Mouse (Mus musculus) sigmoid colon, adult 10 weeks (tissue): ENCODE data around the gene Ifitm1. TPM values are rescaled to one million over a fixed set of nuclear protein-coding genes. Genes with fewer than 3 reads are reported as not detected.

Experiments used
- polyA plus RNA-seq: library from polyadenylated mRNA; stranded (reverse); fragments of 350-450 nt; fragmentation: Illumina TruSeq; extraction: RNeasy Lipid Tissue Mini Kit (QIAGEN cat#74804); gene quantifications from one replicate; pipeline ENCODE4 v1.2.3, GENCODE M21; 2014; ENCODE audit warnings: low read depth, low replicate concordance

Gene Ifitm1
- polyA plus RNA-seq, result 9.0 TPM

DNA sequence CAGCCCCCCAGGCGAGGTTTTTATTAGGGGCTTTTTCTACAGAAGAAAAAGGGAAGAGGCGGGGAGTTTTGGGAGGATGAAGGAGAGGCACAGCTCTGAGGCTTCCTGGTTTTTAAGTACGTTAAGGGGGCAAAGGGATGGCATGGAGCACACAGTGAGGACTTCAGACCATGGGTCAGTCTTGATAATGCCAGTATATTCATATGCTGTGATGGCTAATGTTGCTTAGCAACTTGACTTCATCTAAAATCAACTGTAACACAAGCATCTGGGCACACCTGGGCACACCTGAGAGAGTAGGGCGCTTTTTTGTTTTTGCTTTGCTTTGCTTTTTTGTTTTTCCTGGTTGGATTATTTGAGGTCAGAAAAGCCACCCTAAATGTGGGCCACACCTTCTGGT is at the start of gene Ifitm1:
TSS of gene Ifitm1 (plus strand) at position 301 of the 400 bp plus-strand sequence.

DNA sequence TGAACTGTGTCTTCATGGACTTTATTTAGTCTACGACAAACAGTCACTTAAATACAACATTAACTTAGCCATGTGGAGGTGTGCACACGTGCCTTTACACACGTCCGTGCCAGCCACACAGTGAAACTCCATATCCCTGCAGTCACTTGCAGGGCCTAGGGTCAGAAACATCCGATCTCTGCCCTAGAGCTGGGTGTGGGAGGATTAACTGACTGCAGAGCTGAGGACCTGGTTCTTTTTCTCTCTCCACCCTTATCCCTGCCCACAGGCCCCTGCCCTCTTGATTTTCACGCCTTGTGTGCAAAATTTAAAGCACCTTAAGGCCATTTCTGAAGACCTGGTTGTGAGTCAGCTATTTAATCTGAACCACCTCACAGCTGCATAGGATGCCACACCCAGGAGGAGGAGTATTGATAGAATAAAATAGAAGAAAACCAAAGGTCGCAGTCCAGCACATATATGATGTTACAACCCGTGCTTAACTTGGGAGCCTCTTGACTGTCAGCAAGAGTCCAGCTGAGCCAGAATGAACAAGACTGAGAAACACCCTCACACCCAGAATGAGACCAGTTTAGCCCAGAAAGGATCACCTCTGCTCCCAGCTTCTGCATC is 46.5 kb upstream of the Ifitm1 start, which contains the start of gene Nlrp6:
TSS of gene Nlrp6 (plus strand) at position 485 of the 612 bp plus-strand sequence.

DNA sequence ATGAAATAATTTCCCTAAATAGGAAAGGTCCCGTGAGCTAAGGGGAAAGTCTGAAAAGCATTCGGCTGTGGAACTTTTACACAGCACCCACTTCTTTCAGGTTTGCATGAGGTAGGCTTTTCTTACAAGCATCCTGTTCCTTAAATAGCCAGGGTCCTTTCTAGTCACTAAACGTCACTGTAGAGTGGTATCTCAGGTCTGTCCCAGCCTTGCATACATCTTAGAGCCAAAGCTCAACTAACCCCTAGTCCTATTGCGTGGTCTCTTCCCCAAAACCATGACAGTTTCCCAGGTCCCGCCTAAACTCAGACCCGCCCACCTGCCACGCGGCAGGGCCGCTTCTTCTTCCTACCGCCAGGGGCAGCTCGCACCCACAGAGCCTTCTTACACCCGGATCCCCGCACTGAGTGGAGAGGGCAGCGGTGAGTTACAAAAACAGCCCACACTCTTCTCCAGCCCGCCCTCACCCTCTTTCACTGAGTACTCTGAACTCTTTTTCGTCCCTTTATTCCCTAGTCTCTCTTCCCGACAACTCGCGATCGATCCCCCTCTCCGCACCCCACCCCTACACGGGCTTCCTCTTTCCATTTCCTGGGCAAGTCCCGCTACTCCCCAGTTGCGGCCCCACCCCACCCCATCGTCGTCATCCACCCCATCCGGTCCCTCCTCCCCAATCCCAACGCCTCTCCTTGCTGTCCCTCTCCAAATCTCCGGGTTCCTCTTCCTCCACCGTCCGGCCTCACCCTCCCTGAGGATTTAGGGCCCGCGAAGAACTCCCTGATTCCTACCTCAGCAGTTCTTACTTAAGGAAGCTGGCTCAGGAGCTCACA is 25.6 kb upstream of the Ifitm1 start, which contains the start of gene Pgghg:
TSS of gene Pgghg (plus strand) at position 170 of the 830 bp plus-strand sequence.

DNA sequence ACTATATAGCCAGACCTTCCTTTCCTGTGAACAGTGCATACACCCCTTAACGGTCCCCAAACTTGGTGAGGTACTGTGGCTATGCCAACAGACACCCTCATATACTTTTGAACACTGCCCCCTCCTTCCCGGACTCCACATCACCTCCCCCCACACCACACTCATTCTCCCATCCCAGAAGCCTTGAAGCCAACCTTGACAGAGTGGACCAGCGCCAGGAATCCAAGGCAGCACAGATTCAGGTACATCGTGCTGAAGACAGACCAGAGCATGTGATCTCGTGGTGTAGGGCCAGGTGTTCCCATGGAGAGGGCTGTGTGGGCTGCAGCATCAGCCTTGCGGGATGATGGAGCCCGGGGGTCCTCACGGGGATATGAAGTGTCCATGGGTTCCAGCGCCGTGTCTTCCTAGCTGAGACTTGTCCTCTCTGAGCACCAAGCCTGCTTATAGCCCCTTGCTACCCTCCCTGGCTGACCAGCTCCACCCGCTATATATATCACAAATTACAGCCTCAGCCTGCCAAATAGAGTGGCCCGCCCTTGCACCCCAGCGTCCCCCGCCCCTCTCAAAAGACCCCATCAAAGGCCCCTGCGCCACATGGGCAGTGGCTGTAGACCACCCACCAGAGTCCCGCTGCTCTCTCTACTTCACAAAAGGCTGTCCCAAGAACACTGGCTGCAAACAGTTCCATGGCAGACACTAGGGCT is 17.0 kb upstream of the Ifitm1 start, which contains the start of gene Ifitm5:
TSS of gene Ifitm5 (minus strand) at position 468 of the 707 bp plus-strand sequence.

DNA sequence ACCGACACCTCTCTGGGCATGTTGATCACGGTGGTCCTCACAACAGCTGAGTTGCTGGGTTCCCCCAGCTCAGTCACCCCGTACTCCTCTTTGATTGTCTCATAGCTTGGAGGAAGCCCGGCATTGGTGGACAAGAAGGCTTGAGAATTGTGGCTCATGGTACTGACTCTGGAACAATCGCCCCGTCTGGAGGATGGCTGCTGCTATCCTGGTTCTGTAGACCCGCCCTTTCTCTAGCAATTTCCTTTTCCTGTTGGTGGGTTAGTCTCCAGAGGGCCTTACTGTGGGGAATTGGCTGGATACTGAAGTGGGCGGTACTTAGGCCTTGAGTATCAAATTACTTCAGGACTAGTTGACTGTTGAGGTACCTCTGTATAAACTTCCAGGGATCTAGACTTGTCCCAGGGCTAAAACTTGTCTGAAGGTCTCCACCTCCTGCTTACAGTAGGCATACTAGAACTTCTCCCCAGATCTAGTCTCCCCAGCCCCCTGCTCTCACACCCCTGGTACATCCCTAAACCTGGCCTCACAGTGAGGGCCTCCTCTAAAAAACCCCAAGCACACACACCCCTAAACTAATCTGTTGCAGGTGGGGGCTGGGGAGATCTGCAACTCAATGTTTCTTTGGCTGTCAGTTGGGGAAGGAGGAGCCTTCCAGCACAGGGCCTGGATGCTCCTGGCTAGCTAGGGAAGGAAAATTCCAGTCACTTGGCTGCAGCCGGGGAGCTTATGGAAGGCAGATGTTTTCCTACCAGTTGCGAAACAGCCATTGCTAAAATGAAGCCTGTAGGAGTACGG is 11.1 kb upstream of the Ifitm1 start, which contains the start of the genes Gm45717 and Ifitm2:
TSS of gene Gm45717 (minus strand) at position 180 of the 798 bp plus-strand sequence.
TSS of gene Ifitm2 (minus strand) at position 230 of the 798 bp plus-strand sequence.

DNA sequence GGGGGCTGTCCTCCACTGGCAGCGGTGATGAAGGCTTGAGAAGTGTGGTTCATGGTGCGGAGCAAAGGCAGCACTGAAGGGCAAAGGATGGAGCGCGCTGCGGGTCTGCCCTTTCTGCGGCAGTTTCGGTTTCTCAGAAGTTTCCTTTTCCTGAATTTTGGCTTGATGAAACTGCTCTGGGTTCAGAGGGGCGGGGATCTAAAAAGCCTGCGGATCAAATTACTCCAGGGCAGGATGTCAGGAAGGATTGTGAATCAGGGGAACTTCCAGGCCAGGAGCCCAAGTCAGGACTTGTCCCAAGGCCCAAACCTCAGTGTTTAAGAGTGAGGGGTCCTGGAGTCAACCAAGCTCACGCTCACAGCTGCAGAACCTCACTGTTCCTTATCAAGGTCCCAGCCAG is 43.6 kb downstream of the Ifitm1 start, which contains the start of gene Ifitm3:
TSS of gene Ifitm3 (minus strand) at position 178 of the 400 bp plus-strand sequence.

DNA sequence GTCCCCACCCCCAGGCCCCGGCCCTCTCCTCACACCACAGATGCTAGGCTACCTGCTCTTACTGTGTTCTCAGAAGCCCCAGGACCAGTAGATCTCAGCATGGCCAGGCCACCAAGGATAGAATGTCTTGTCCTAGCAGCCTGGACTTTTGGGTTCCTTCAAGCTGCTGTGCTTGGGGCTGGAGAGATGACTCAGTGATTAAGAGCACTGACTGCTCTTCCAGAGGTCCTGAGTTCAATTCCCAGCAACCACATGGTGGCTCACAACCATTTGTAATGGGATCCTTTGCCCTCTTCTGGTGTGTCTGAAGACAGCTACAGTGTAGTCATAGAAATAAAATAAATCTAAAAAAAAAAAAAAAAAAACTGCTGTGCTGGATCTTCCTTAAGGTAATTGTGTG is 50.8 kb downstream of the Ifitm1 start, which contains the start of gene Ifitm6:
TSS of gene Ifitm6 (minus strand) at position 101 of the 400 bp plus-strand sequence.

Other genes with a start within 250 kb of the Ifitm1 start
- 26.0 TPM for gene Cyp2e1, start 203.5 kb upstream of the Ifitm1 start, polyA plus RNA-seq
- gene Syce1, start 179.4 kb upstream of the Ifitm1 start, polyA plus RNA-seq, result not detected
- 1.5 TPM for gene Zfp941, start 145.0 kb upstream of the Ifitm1 start, polyA plus RNA-seq
- 11.3 TPM for gene Urah, start 132.2 kb upstream of the Ifitm1 start, polyA plus RNA-seq
- gene Scgb1c1, start 121.7 kb upstream of the Ifitm1 start, polyA plus RNA-seq, result not detected
- not detected for gene Odf3, start 119.4 kb upstream of the Ifitm1 start, polyA plus RNA-seq
- not detected for gene Gm45785, start 110.9 kb upstream of the Ifitm1 start, polyA plus RNA-seq
- gene Ric8a, start 110.3 kb upstream of the Ifitm1 start, polyA plus RNA-seq, result 6.9 TPM
- 3.0 TPM for gene Bet1l, start 109.6 kb upstream of the Ifitm1 start, polyA plus RNA-seq
- gene Psmd13, start 85.3 kb upstream of the Ifitm1 start, polyA plus RNA-seq, result 117 TPM
- gene Sirt3, start 84.9 kb upstream of the Ifitm1 start, polyA plus RNA-seq, result 8.5 TPM
- gene Cox8b, start 66.8 kb upstream of the Ifitm1 start, polyA plus RNA-seq, result not detected
- gene Nlrp6, start 46.3 kb upstream of the Ifitm1 start, polyA plus RNA-seq, result 26.6 TPM
- gene Pgghg, start 25.8 kb upstream of the Ifitm1 start, polyA plus RNA-seq, result 0.82 TPM
- gene Ifitm5, start 16.9 kb upstream of the Ifitm1 start, polyA plus RNA-seq, result not detected
- gene Gm45717, start 11.3 kb upstream of the Ifitm1 start, polyA plus RNA-seq, result not detected
- gene Ifitm2, start 11.2 kb upstream of the Ifitm1 start, polyA plus RNA-seq, result 56.8 TPM
- 7.6 TPM for gene Ifitm3, start 43.5 kb downstream of the Ifitm1 start, polyA plus RNA-seq
- 1.4 TPM for gene Ifitm6, start 50.7 kb downstream of the Ifitm1 start, polyA plus RNA-seq
- not detected for gene Gm17387, start 61.9 kb downstream of the Ifitm1 start, polyA plus RNA-seq
- gene B4galnt4, start 93.9 kb downstream of the Ifitm1 start, polyA plus RNA-seq, result 0.19 TPM
- 0.69 TPM for gene Pkp3, start 111.0 kb downstream of the Ifitm1 start, polyA plus RNA-seq
- 2.9 TPM for gene Sigirr, start 133.4 kb downstream of the Ifitm1 start, polyA plus RNA-seq
- 59.9 TPM for gene Ano9, start 150.6 kb downstream of the Ifitm1 start, polyA plus RNA-seq
- 17.4 TPM for gene Ptdss2, start 155.2 kb downstream of the Ifitm1 start, polyA plus RNA-seq
- 2.4 TPM for gene Rnh1, start 205.6 kb downstream of the Ifitm1 start, polyA plus RNA-seq
- gene Hras, start 226.8 kb downstream of the Ifitm1 start, polyA plus RNA-seq, result 5.6 TPM
- 1.1 TPM for gene Lrrc56, start 226.9 kb downstream of the Ifitm1 start, polyA plus RNA-seq
- gene Lmntd2, start 246.9 kb downstream of the Ifitm1 start, polyA plus RNA-seq, result 0.66 TPM
- 12.7 TPM for gene Rassf7, start 248.6 kb downstream of the Ifitm1 start, polyA plus RNA-seq